9 mouse cellular contexts compared by ENCODE assay signal in the genomic region with DNA sequence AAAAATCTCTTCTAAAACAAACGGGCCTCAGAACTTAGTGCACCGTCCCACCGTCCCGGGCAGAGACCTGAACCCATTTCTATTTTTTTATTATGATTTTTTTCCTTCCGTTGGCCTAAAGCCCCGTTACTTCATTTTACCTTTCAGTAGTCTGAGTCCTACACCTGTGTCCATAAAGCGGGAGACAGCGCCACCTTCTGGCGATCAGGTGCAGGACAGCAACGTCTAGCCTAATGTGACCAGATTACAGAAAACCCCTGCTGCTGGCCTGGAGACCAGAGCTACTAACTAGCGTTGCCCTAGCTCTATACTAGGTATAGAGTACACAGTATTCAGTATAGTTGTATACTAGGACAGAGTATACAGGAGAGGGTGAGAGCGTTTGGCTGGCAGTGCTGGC. TPM values are rescaled to one million over a fixed set of nuclear protein-coding genes. Genes with fewer than 3 reads are reported as not detected.
A peak's percentile ranks its signal among the peaks of the same experiment; 100 is the strongest.
DNase-seq lines count a peak whose midpoint lies in the region; ATAC-seq and TF ChIP-seq lines count a peak whose summit lies in the region.
"Had no signal": no experiment of that assay in that cellular context is flagged by ENCODE, and none has a peak within 500 bp of the region (broad histone marks: within the 10 kb centered on the region; RNA-seq: fewer than 3 reads in every experiment).

No protein-coding gene starts in this region.

- no peak overlapping the region for H3K4me3 ChIP-seq in forebrain, postnatal 0 days (ENCODE audit: low read depth, low read length)
- H3K4me3 ChIP-seq in lung, embryonic 16.5 days (ENCODE audit: low read length), result no peak overlapping the region

- DNase-seq in MEL-GATA-1-ER (ENCODE audit: extremely low read depth, low read depth), result peak; percentile 2
- peak; percentile 79 to 87 for DNase-seq in cerebellum, adult 18-20 months
- peak; percentile 90 for DNase-seq in forebrain, postnatal 0 days
- DNase-seq in heart, postnatal 4 days, result peak; percentile 92
- DNase-seq in layer of hippocampus, adult 11-12 months (ENCODE audit: low spot score), result peak; percentile 83
- DNase-seq in ovary, postnatal 14 days (ENCODE audit: low spot score), result peak; percentile 80
- peak; percentile 32 to 71 for DNase-seq in thymus, postnatal 10 days (ENCODE audit: low spot score in 2 of 2)

- 6% methylated on average over 12 of the region's 12 CpGs for WGBS in forebrain, postnatal 0 days
- WGBS in lung, embryonic 16.5 days, result 4% methylated on average over 12 of the region's 12 CpGs

- H3K27ac ChIP-seq in forebrain, postnatal 0 days (ENCODE audit: low read depth, low read length), result no peak overlapping the region
- H3K27ac ChIP-seq in lung, embryonic 16.5 days (ENCODE audit: low read length), result no peak overlapping the region

- no peak overlapping the region for H3K9ac ChIP-seq in forebrain, postnatal 0 days
- H3K9ac ChIP-seq in lung, embryonic 16.5 days (ENCODE audit: low read length), result no peak overlapping the region

- no peak overlapping the region for H3K4me2 ChIP-seq in forebrain, postnatal 0 days (ENCODE audit: low read depth)
- no peak overlapping the region for H3K4me2 ChIP-seq in lung, embryonic 16.5 days (ENCODE audit: low read depth, low read length)

- H3K27me3 ChIP-seq in forebrain, postnatal 0 days (ENCODE audit: insufficient read depth, low read length), result peaks cover 4% of the 10 kb centered on the region; the same call in 1 of the 2 replicates
- peaks cover 2% of the 10 kb centered on the region; the same call in 1 of the 2 replicates for H3K27me3 ChIP-seq in lung, embryonic 16.5 days (ENCODE audit: control insufficient read depth, insufficient read depth, low read depth, low read length)

- peak; percentile 73; the same call in 1 of the 2 replicates for ATAC-seq in forebrain, postnatal 0 days
- ATAC-seq in lung, embryonic 16.5 days (ENCODE audit: low read depth), result peak; percentile 76

- no peaks in the 10 kb centered on the region for H3K9me3 ChIP-seq in forebrain, postnatal 0 days (ENCODE audit: low read length)
- no peaks in the 10 kb centered on the region for H3K9me3 ChIP-seq in lung, embryonic 16.5 days (ENCODE audit: control insufficient read depth, low read length)

- TF ChIP-seq CTCF in forebrain, postnatal 0 days (IDR thresholded peaks at IDR 0.05; ENCODE audit: low read depth), result peak; percentile 98

- H3K4me1 ChIP-seq in forebrain, postnatal 0 days (ENCODE audit: insufficient read depth), result no peaks in the 10 kb centered on the region
- H3K4me1 ChIP-seq in lung, embryonic 16.5 days (replicated peaks; ENCODE audit: control insufficient read depth, insufficient read depth, low read length), result no peaks in the 10 kb centered on the region

- H3K36me3 ChIP-seq in forebrain, postnatal 0 days (ENCODE audit: insufficient read depth), result no peaks in the 10 kb centered on the region
- no peaks in the 10 kb centered on the region for H3K36me3 ChIP-seq in lung, embryonic 16.5 days (ENCODE audit: control insufficient read depth, insufficient read depth, low read length)

RNA-seq across cellular contexts. Expression of gene 1700018B08Rik, which starts 30.7 kb away (rescaled TPM):
- not detected in 2 replicates for total RNA-seq in forebrain, postnatal 0 days (2014; rRNA removed)
- not detected in 2 replicates for polyA plus RNA-seq in forebrain, postnatal 0 days (2015; fragmentation: Nextera tagmentation; extraction: Ambion mirVana)
- total RNA-seq in heart, postnatal 4 days (2021), result not detected
- polyA plus RNA-seq in lung, embryonic 16.5 days (2015; fragmentation: Nextera tagmentation; extraction: Ambion mirVana), result not detected in 2 replicates
- polyA plus RNA-seq: liver, embryonic 16.5 days had no signal

Comparison
In these comparisons a context has a peak if more than half of its experiments do, and no peak if none do; other contexts are left out.
1. DNase-seq: peak in every context shown above with its lines; median percentile 92 in heart, postnatal 4 days; 90 in forebrain, postnatal 0 days; 83 in cerebellum, adult 18-20 months; 83 in layer of hippocampus, adult 11-12 months; 80 in ovary, postnatal 14 days; 52 in thymus, postnatal 10 days; 2 in MEL-GATA-1-ER.